Mouse (Mus musculus): ENCODE results near the gene Mapk8. TPM values are rescaled to one million over a fixed set of nuclear protein-coding genes. Genes with fewer than 3 reads are reported as not detected.

Gene Mapk8
- polyA plus RNA-seq, 1 experiment = 12.0 TPM

- TF ChIP-seq CEBPB (IDR thresholded peaks at IDR 0.05; ENCODE audit: insufficient read depth, poor library complexity, severe bottlenecking) (no peak), REST (IDR thresholded peaks at IDR 0.05; ENCODE audit: insufficient read depth, insufficient read length) (no peak), POLR2A (IDR thresholded peaks at IDR 0.05; ENCODE audit: insufficient read length, low read depth) (no peak), TCF3 (IDR thresholded peaks at IDR 0.05; ENCODE audit: insufficient read length, low read depth) (no peak)
- Histone ChIP-seq H3K79me2 (ENCODE audit: control insufficient read depth, insufficient read depth) (no peaks in the 10 kb centered on the region), H3K4me3 (no peak overlapping the region), H3K4me2 (ENCODE audit: low read depth) (no peak overlapping the region), H3K27me3 (ENCODE audit: control insufficient read depth, insufficient read depth, insufficient read length) (no peaks in the 10 kb centered on the region), H3ac (ENCODE audit: control insufficient read depth, insufficient read length) (no peak overlapping the region), H3K36me3 (ENCODE audit: control insufficient read depth, insufficient read depth) (peaks cover 26% of the 10 kb centered on the region)
Measured at GRCm38 (mm10) chr14:33366891-33367777, 79.8 kb downstream of the Mapk8 start.

GRCm38 (mm10) chr14:33364061-33364460 lies 82.9 kb downstream of the Mapk8 start:
- Histone ChIP-seq H3K27me3 (ENCODE audit: control insufficient read depth, insufficient read depth, insufficient read length) (no peaks in the 10 kb centered on the region), H3K79me2 (ENCODE audit: control insufficient read depth, insufficient read depth) (peaks cover 5% of the 10 kb centered on the region), H3K4me3 (no peak overlapping the region), H3K36me3 (ENCODE audit: control insufficient read depth, insufficient read depth) (peaks cover 26% of the 10 kb centered on the region), H3K4me2 (ENCODE audit: low read depth) (no peak overlapping the region), H3ac (ENCODE audit: control insufficient read depth, insufficient read length) (no peak overlapping the region)
- TF ChIP-seq POLR2AphosphoS2 (IDR thresholded peaks at IDR 0.05; ENCODE audit: insufficient read length, low read depth) (no peak), TCF12 (IDR thresholded peaks at IDR 0.05; ENCODE audit: insufficient read depth, poor library complexity, severe bottlenecking) (no peak)

DNA sequence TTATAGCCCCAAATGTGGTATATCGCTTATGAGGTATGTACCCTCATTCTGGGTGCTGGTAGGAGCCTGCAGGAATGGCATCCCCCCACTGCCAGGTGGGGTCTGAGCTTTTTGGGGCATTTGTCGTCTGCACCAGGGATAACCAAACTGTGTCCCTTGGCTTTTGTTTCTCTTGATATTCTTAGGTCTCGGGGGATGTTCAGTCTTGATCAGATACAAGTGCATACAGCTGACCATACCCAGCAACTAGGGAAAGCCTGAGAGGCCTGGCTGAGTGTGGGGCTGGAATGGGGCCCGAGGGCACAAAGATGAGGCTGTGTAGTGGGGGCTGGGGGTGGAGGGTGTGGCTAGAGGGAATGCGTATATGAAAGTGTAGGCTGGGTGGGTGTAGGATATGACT lies 83.3 kb downstream of the Mapk8 start:
- Histone ChIP-seq H3K27me3 (ENCODE audit: control insufficient read depth, insufficient read depth, insufficient read length) (no peaks in the 10 kb centered on the region), H3K36me3 (ENCODE audit: control insufficient read depth, insufficient read depth) (peaks cover 26% of the 10 kb centered on the region), H3K4me2 (ENCODE audit: low read depth) (no peak overlapping the region), H3K79me2 (ENCODE audit: control insufficient read depth, insufficient read depth) (peaks cover 5% of the 10 kb centered on the region), H3K4me3 (no peak overlapping the region), H3ac (ENCODE audit: control insufficient read depth, insufficient read length) (no peak overlapping the region)
- TF ChIP-seq POLR2A (IDR thresholded peaks at IDR 0.05; ENCODE audit: insufficient read length, low read depth) (no peak), SRF (IDR thresholded peaks at IDR 0.05; ENCODE audit: control insufficient read depth, insufficient read length, low read depth) (no peak)

- H3K27me3 ChIP-seq (ENCODE audit: control insufficient read depth, insufficient read depth, insufficient read length) = no peaks in the 10 kb centered on the region
- no peak overlapping the region for H3K4me3 ChIP-seq
- peaks cover 8% of the 10 kb centered on the region for H3K79me2 ChIP-seq (ENCODE audit: control insufficient read depth, insufficient read depth)
- TF ChIP-seq TCF12 (IDR thresholded peaks at IDR 0.05; ENCODE audit: insufficient read depth, poor library complexity, severe bottlenecking) (no peak), TCF3 (IDR thresholded peaks at IDR 0.05; ENCODE audit: insufficient read length, low read depth) (no peak)
- no peak overlapping the region for H3K4me2 ChIP-seq (ENCODE audit: low read depth)
- peaks cover 26% of the 10 kb centered on the region for H3K36me3 ChIP-seq (ENCODE audit: control insufficient read depth, insufficient read depth)
- no peak overlapping the region for H3ac ChIP-seq (ENCODE audit: control insufficient read depth, insufficient read length)
Measured at GRCm38 (mm10) chr14:33362807-33363206, 84.2 kb downstream of the Mapk8 start.

DNA sequence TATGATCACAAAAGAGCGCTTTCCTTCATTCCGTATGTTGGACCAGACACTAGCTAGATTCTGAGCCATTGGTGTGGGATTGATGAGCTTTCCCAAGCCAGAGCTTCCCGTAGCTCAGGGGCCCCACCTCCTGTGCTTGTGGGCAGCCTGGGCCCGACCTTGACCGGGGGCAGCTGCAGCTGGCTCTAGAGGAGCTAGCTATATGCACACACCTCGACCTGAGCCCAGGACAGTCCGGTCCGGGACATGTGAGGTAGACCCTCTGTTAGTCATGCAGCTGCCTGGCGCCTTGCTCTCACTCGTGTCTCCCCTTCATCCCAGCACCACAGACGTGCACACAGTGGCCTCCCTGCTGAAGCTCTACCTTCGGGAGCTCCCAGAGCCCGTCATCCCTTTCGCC lies 84.8 kb downstream of the Mapk8 start:
- Histone ChIP-seq H3K36me3 (ENCODE audit: control insufficient read depth, insufficient read depth) (peaks cover 26% of the 10 kb centered on the region), H3ac (ENCODE audit: control insufficient read depth, insufficient read length) (no peak overlapping the region), H3K4me3 (no peak overlapping the region), H3K4me2 (ENCODE audit: low read depth) (no peak overlapping the region), H3K27me3 (ENCODE audit: control insufficient read depth, insufficient read depth, insufficient read length) (no peaks in the 10 kb centered on the region), H3K79me2 (ENCODE audit: control insufficient read depth, insufficient read depth) (peaks cover 15% of the 10 kb centered on the region)
- TF ChIP-seq REST (IDR thresholded peaks at IDR 0.05; ENCODE audit: insufficient read depth, insufficient read length) = no peak
- TF ChIP-seq MYOG (IDR thresholded peaks at IDR 0.05; ENCODE audit: control insufficient read depth in 1 of 3, insufficient read depth in 1 of 3, insufficient read length in 2 of 3, low read depth in 2 of 3) = no peak
- no peak for TF ChIP-seq TCF12 (IDR thresholded peaks at IDR 0.05; ENCODE audit: insufficient read depth, poor library complexity, severe bottlenecking)
- no peak for TF ChIP-seq MAX (IDR thresholded peaks at IDR 0.05; ENCODE audit: low read depth)
- no peak for TF ChIP-seq E2F4 (IDR thresholded peaks at IDR 0.05; ENCODE audit: insufficient read depth)
- TF ChIP-seq USF1 (IDR thresholded peaks at IDR 0.05; ENCODE audit: low read depth) = no peak
- no peak for TF ChIP-seq POLR2A (IDR thresholded peaks at IDR 0.05; ENCODE audit: insufficient read length, low read depth)
- no peak for TF ChIP-seq SRF (IDR thresholded peaks at IDR 0.05; ENCODE audit: control insufficient read depth, insufficient read length, low read depth)
- no peak for TF ChIP-seq TCF3 (IDR thresholded peaks at IDR 0.05; ENCODE audit: insufficient read length, low read depth)
- no peak for TF ChIP-seq POLR2AphosphoS2 (IDR thresholded peaks at IDR 0.05; ENCODE audit: insufficient read length, low read depth)
- no peak for TF ChIP-seq CEBPB (IDR thresholded peaks at IDR 0.05; ENCODE audit: insufficient read depth, poor library complexity, severe bottlenecking)
- no peak for TF ChIP-seq MYOD1 (IDR thresholded peaks at IDR 0.05; ENCODE audit: control insufficient read depth in 1 of 3, insufficient read length in 2 of 3, low read depth in 2 of 3)

DNA sequence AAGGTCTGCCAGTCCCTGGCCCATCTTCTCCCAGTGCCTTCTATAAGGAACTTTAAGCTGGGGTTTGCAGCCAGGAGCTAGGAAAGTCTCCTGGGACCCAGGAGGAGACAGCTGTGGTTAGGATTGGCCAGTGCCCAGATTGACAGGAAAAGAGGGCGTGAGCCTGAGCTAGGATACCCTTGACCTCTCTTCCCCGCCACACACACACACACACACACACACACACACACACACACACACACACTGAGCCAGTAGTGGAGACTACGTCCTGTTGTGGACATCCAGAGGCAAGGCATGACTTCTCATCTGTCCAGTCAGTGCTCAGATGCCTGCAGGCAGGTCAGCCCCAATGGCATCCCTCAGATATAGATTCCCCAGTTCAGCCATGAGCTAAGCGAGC lies 85.4 kb downstream of the Mapk8 start:
- TF ChIP-seq MAX (IDR thresholded peaks at IDR 0.05; ENCODE audit: low read depth) (no peak), MYOG (IDR thresholded peaks at IDR 0.05; ENCODE audit: control insufficient read depth in 1 of 3, insufficient read depth in 1 of 3, insufficient read length in 2 of 3, low read depth in 2 of 3) (no peak)
- peaks cover 26% of the 10 kb centered on the region for H3K36me3 ChIP-seq (ENCODE audit: control insufficient read depth, insufficient read depth)
- no peak overlapping the region for H3ac ChIP-seq (ENCODE audit: control insufficient read depth, insufficient read length)
- peaks cover 21% of the 10 kb centered on the region for H3K79me2 ChIP-seq (ENCODE audit: control insufficient read depth, insufficient read depth)
- no peak overlapping the region for H3K4me3 ChIP-seq
- H3K4me2 ChIP-seq (ENCODE audit: low read depth) = no peak overlapping the region
- no peaks in the 10 kb centered on the region for H3K27me3 ChIP-seq (ENCODE audit: control insufficient read depth, insufficient read depth, insufficient read length)
